ENCODE assay signal across 8 mouse cellular contexts in genomic region chr13:93612660-93613607, GRCm38 (mm10). TPM values are rescaled to one million over a fixed set of nuclear protein-coding genes. Genes with fewer than 3 reads are reported as not detected.
DNase-seq lines count a peak whose midpoint lies in the region; ATAC-seq lines count a peak whose summit lies in the region.

No protein-coding gene starts in this region.

- no peaks in the 10 kb centered on the region for H3K36me3 ChIP-seq in embryonic facial prominence, embryonic 10.5 days (replicated peaks)
- no peaks in the 10 kb centered on the region for H3K36me3 ChIP-seq in limb, embryonic 10.5 days
- H3K36me3 ChIP-seq in midbrain, embryonic 16.5 days (ENCODE audit: control insufficient read depth, insufficient read depth, low read length), result no peaks in the 10 kb centered on the region
- no peaks in the 10 kb centered on the region for H3K36me3 ChIP-seq in splenic B cell, adult 2 months (ENCODE audit: control insufficient read depth, insufficient read depth, low read length, poor library complexity, severe bottlenecking)

- H3K9me3 ChIP-seq in embryonic facial prominence, embryonic 10.5 days, result no peaks in the 10 kb centered on the region
- H3K9me3 ChIP-seq in limb, embryonic 10.5 days (replicated peaks), result no peaks in the 10 kb centered on the region
- H3K9me3 ChIP-seq in midbrain, embryonic 16.5 days (replicated peaks; ENCODE audit: control insufficient read depth, low read length, poor library complexity, severe bottlenecking), result no peaks in the 10 kb centered on the region

- no peaks in the 10 kb centered on the region for H3K27me3 ChIP-seq in embryonic facial prominence, embryonic 10.5 days (replicated peaks; ENCODE audit: low read depth, poor library complexity, severe bottlenecking)
- no peaks in the 10 kb centered on the region for H3K27me3 ChIP-seq in limb, embryonic 10.5 days (ENCODE audit: low read depth, poor library complexity, severe bottlenecking)
- no peaks in the 10 kb centered on the region for H3K27me3 ChIP-seq in midbrain, embryonic 16.5 days (ENCODE audit: control insufficient read depth, insufficient read depth, low read depth, low read length)
- H3K27me3 ChIP-seq in splenic B cell, adult 2 months (ENCODE audit: control insufficient read depth, insufficient read depth, low read length, poor library complexity, severe bottlenecking), result no peaks in the 10 kb centered on the region

- peak; percentile 76 for ATAC-seq in midbrain, embryonic 16.5 days

- DNase-seq in B cell, adult 2 months, result peak; percentile 56 to 60
- DNase-seq in adrenal gland, postnatal 14 days, result peak; percentile 85
- peak; percentile 73 for DNase-seq in embryonic facial prominence, embryonic 10.5 days (ENCODE audit: low spot score)
- DNase-seq in heart, adult 18-20 months, result peak; percentile 58 to 88
- peak; percentile 84 for DNase-seq in kidney, adult 18-20 months
- peak; percentile 76 for DNase-seq in limb, embryonic 10.5 days (ENCODE audit: low spot score)
- peak; percentile 45 for DNase-seq in splenic B cell, adult 2 months (ENCODE audit: low read depth, low spot score)

- no peak overlapping the region for H3K27ac ChIP-seq in embryonic facial prominence, embryonic 10.5 days (replicated peaks)
- no peak overlapping the region for H3K27ac ChIP-seq in limb, embryonic 10.5 days
- H3K27ac ChIP-seq in midbrain, embryonic 16.5 days (ENCODE audit: low read length), result no peak overlapping the region

- no peak overlapping the region for H3K9ac ChIP-seq in midbrain, embryonic 16.5 days (ENCODE audit: low read depth, low read length)

- 65% methylated on average over 19 of the region's 19 CpGs for WGBS in embryonic facial prominence, embryonic 10.5 days
- WGBS in limb, embryonic 10.5 days, result 63% methylated on average over 19 of the region's 19 CpGs
- WGBS in midbrain, embryonic 16.5 days, result 59% methylated on average over 19 of the region's 19 CpGs

- no peaks in the 10 kb centered on the region for H3K4me1 ChIP-seq in embryonic facial prominence, embryonic 10.5 days
- peaks cover 3% of the 10 kb centered on the region; the same call in 1 of the 2 replicates for H3K4me1 ChIP-seq in limb, embryonic 10.5 days
- H3K4me1 ChIP-seq in midbrain, embryonic 16.5 days (ENCODE audit: control insufficient read depth, insufficient read depth, low read length), result peaks cover 4% of the 10 kb centered on the region

- no peak overlapping the region for H3K4me3 ChIP-seq in embryonic facial prominence, embryonic 10.5 days
- no peak overlapping the region for H3K4me3 ChIP-seq in limb, embryonic 10.5 days
- no peak overlapping the region for H3K4me3 ChIP-seq in midbrain, embryonic 16.5 days (ENCODE audit: low read depth, low read length)

- no peak overlapping the region for H3K4me2 ChIP-seq in midbrain, embryonic 16.5 days (ENCODE audit: low read length)

RNA-seq across cellular contexts. Expression of gene Bhmt, which starts 24.8 kb away (rescaled TPM):
- total RNA-seq in adrenal gland, postnatal 14 days (2021), result 13.3 and 183 TPM in 2 replicates
- 0.21 TPM in 1 of 2 replicates, not detected in the other for polyA plus RNA-seq in embryonic facial prominence, embryonic 10.5 days (2016; fragmentation: Nextera tagmentation; extraction: Ambion mirVana)
- not detected for total RNA-seq in heart, adult 18-20 months (2021)
- polyA plus RNA-seq in limb, embryonic 10.5 days (2016; fragmentation: Nextera tagmentation; extraction: Ambion mirVana), result not detected in 2 replicates
- polyA plus RNA-seq in midbrain, embryonic 16.5 days (2015; fragmentation: Nextera tagmentation; extraction: Ambion mirVana), result 0.19 TPM in 1 of 2 replicates, not detected in the other
